In genomic region chr3:87738906-87739305, GRCm38 (mm10) we compare ENCODE assay signal across 15 mouse cellular contexts. TPM values are rescaled to one million over a fixed set of nuclear protein-coding genes. Genes with fewer than 3 reads are reported as not detected.
"Had no signal": no experiment of that assay in that cellular context is flagged by ENCODE, and none has a peak within 500 bp of the region (broad histone marks: within the 10 kb centered on the region; RNA-seq: fewer than 3 reads in every experiment).

No protein-coding gene starts in this region.

- DNase-seq: gastrocnemius, adult 2 months; gastrocnemius, postnatal 10 days; gastrocnemius, postnatal 25 days; heart, adult 2 months; heart, postnatal 14 days; heart, postnatal 36 days; kidney, adult 18-20 months; kidney, adult 8-10 months; kidney, postnatal 25 days; kidney, postnatal 4 days; liver; liver, embryonic 13.5 days; liver, postnatal 0 days had no signal

RNA-seq across cellular contexts. Expression of gene Lrrc71, which starts 9.5 kb away (rescaled TPM):
- total RNA-seq: granulocyte monocyte progenitor cell, adult 5-6 weeks had no signal

RNA-seq across cellular contexts. Expression of gene Ntrk1, which starts 56.1 kb away (rescaled TPM):
- total RNA-seq: gastrocnemius, adult 2 months; granulocyte monocyte progenitor cell, adult 5-6 weeks; hematopoietic stem cell, adult 5-6 weeks had no signal

RNA-seq across cellular contexts. Expression of gene Insrr, which starts 57.8 kb away (rescaled TPM):
- total RNA-seq: gastrocnemius, adult 2 months; granulocyte monocyte progenitor cell, adult 5-6 weeks had no signal
